Mouse (Mus musculus) ovary, postnatal 36 days (tissue): ENCODE results near the gene Aqp7.

Experiments
- DNase-seq: peaks from one replicate; pipeline ENCODE4 v3.0.0; 2022; ENCODE audit warnings: low spot score, mixed read lengths

Gene Aqp7

GRCm38 (mm10) chr4:41000271-41000670 lies 47.7 kb downstream of the Aqp7 start:
- DNase-seq: no peak

GRCm38 (mm10) chr4:40997916-40998315 lies 50.0 kb downstream of the Aqp7 start:
- DNase-seq: no peak

- DNase-seq: no peak
Measured at GRCm38 (mm10) chr4:40996302-40996701, 51.6 kb downstream of the Aqp7 start.

GRCm38 (mm10) chr4:40989633-40990032 lies 58.3 kb downstream of the Aqp7 start:
- DNase-seq: no peak

- DNase-seq: no peak
Measured at GRCm38 (mm10) chr4:40983686-40984085, 64.3 kb downstream of the Aqp7 start.
